13 mouse cellular contexts compared by ENCODE assay signal in the genomic region with DNA sequence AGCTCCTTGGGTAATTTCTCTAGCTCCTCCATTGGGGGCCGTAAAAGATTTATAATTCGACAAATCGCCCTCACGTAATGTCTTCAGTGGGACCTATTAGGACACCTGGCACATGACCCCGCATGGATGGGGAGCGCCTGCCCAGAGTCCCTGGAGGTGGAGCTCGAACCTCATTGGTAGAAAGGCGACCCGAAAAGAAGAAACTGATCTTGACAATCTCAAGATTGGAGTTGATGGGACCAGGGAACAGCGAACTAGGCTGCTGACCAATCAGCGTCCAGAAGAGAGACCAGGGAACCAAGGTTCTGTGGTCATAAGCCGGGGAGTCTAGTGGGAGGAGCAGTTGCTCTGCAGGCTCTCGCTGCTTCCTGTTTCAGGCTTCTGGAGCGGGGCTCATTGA.
A peak's percentile ranks its signal among the peaks of the same experiment; 100 is the strongest.
DNase-seq lines count a peak whose midpoint lies in the region; ATAC-seq and TF ChIP-seq lines count a peak whose summit lies in the region.
"Had no signal": no experiment of that assay in that cellular context is flagged by ENCODE, and none has a peak within 500 bp of the region (broad histone marks: within the 10 kb centered on the region; RNA-seq: fewer than 3 reads in every experiment).

No protein-coding gene starts in this region.

- no peak for ATAC-seq in kidney, embryonic 16.5 days (ENCODE audit: low FRiP score, low TSS enrichment)
- ATAC-seq in neutrophil, adult 5-6 weeks (ENCODE audit: extremely low read depth, insufficient number of reproducible peaks, low FRiP score, poor library complexity, severe bottlenecking), result peak; percentile 60; the same call in 1 of the 2 replicates
- ATAC-seq: forebrain, embryonic 14.5 days; hindbrain, embryonic 16.5 days had no signal

- no peaks in the 10 kb centered on the region for H3K27me3 ChIP-seq in kidney, adult 2 months (replicated peaks; ENCODE audit: control insufficient read depth, insufficient read depth, low read length)
- H3K27me3 ChIP-seq in kidney, embryonic 16.5 days (ENCODE audit: insufficient read depth, low read length), result no peaks in the 10 kb centered on the region
- H3K27me3 ChIP-seq in testis, adult 2 months (ENCODE audit: control insufficient read depth, insufficient read depth, low read length), result no peaks in the 10 kb centered on the region
- H3K27me3 ChIP-seq: limb, embryonic 15.5 days had no signal

- WGBS in kidney, adult 2 months, result 89% methylated on average over 14 of the region's 14 CpGs
- 85% methylated on average over 14 of the region's 14 CpGs for WGBS in kidney, embryonic 16.5 days

- H3K4me1 ChIP-seq in kidney, adult 2 months (ENCODE audit: control insufficient read depth, insufficient read depth, low read length), result no peaks in the 10 kb centered on the region
- H3K4me1 ChIP-seq in kidney, embryonic 16.5 days (ENCODE audit: insufficient read depth, low read length), result no peaks in the 10 kb centered on the region
- peaks cover 4% of the 10 kb centered on the region for H3K4me1 ChIP-seq in testis, adult 2 months (ENCODE audit: control insufficient read depth, insufficient read depth, low read length)
- H3K4me1 ChIP-seq: limb, embryonic 15.5 days had no signal

- no peak overlapping the region for H3K4me3 ChIP-seq in kidney, adult 2 months (ENCODE audit: insufficient read depth, low read depth, low read length)
- H3K4me3 ChIP-seq in kidney, embryonic 16.5 days (ENCODE audit: low read length), result no peak overlapping the region
- H3K4me3 ChIP-seq in testis, adult 2 months (ENCODE audit: control insufficient read depth, low read depth, low read length), result peak overlapping the region; percentile 3
- H3K4me3 ChIP-seq: limb, embryonic 15.5 days had no signal

- TF ChIP-seq POLR2A in kidney, adult 2 months (IDR thresholded peaks at IDR 0.05; ENCODE audit: low read depth, low read length), result no peak
- no peak for TF ChIP-seq POLR2A in testis, adult 2 months (IDR thresholded peaks at IDR 0.05; ENCODE audit: control insufficient read depth, low read depth, low read length)

- DNase-seq in adrenal gland, postnatal 14 days, result peak; percentile 13
- DNase-seq in adrenal gland, adult 18-20 months (ENCODE audit: low spot score in 2 of 2), result no peak
- peak; percentile 33 for DNase-seq in kidney, adult 2 months
- DNase-seq in testis, postnatal 10 days (ENCODE audit: low spot score), result no peak
- no peak for DNase-seq in Muller cell, postnatal 12 days (ENCODE audit: inconsistent ontology term)
- DNase-seq: cerebellum, adult 9-11 months; layer of hippocampus, postnatal 36 days had no signal

- TF ChIP-seq CTCF in kidney, adult 2 months (conservative IDR thresholded peaks at IDR 0.05; ENCODE audit: insufficient read depth, insufficient read length, low read depth, low read length), result no peak
- TF ChIP-seq CTCF in testis, adult 2 months (IDR thresholded peaks at IDR 0.05; ENCODE audit: control insufficient read depth, insufficient read depth, insufficient replicate concordance, low read depth, low read length), result no peak

- no peaks in the 10 kb centered on the region for H3K36me3 ChIP-seq in kidney, adult 2 months (ENCODE audit: control insufficient read depth, insufficient read depth, low read length)
- no peaks in the 10 kb centered on the region for H3K36me3 ChIP-seq in kidney, embryonic 16.5 days (ENCODE audit: insufficient read depth, low read length)
- H3K36me3 ChIP-seq in testis, adult 2 months (ENCODE audit: control insufficient read depth, insufficient read depth, low read length), result no peaks in the 10 kb centered on the region
- H3K36me3 ChIP-seq: limb, embryonic 15.5 days had no signal

- H3K4me2 ChIP-seq in kidney, embryonic 16.5 days (replicated peaks; ENCODE audit: low read depth, low read length), result no peak overlapping the region
- H3K4me2 ChIP-seq: limb, embryonic 15.5 days had no signal

- H3K9ac ChIP-seq in kidney, embryonic 16.5 days (replicated peaks; ENCODE audit: low read length), result no peak overlapping the region
- H3K9ac ChIP-seq: limb, embryonic 15.5 days had no signal

- H3K27ac ChIP-seq in kidney, adult 2 months (ENCODE audit: insufficient read depth, low read depth, low read length), result no peak overlapping the region
- H3K27ac ChIP-seq in kidney, embryonic 16.5 days (ENCODE audit: low read length), result no peak overlapping the region
- no peak overlapping the region for H3K27ac ChIP-seq in testis, adult 2 months (ENCODE audit: control insufficient read depth, insufficient read depth, low read depth, low read length)
- H3K27ac ChIP-seq: limb, embryonic 15.5 days had no signal

- H3K9me3 ChIP-seq in kidney, embryonic 16.5 days (ENCODE audit: low read length), result no peaks in the 10 kb centered on the region
- H3K9me3 ChIP-seq: limb, embryonic 15.5 days had no signal

Comparison
In these comparisons a context has a peak if more than half of its experiments do, and no peak if none do; other contexts are left out.
1. DNase-seq: peak in adrenal gland, postnatal 14 days (single experiment) and kidney, adult 2 months (single experiment); none in adrenal gland, adult 18-20 months (0 of 2), testis, postnatal 10 days (single experiment) and Muller cell, postnatal 12 days (single experiment).